Mouse (Mus musculus): ENCODE results near the gene Clcnkb.

- TF ChIP-seq CTCF (IDR thresholded peaks at IDR 0.05; ENCODE audit: borderline replicate concordance, insufficient read depth, low read depth, low read length) (no peak), POLR2A (IDR thresholded peaks at IDR 0.05; ENCODE audit: borderline replicate concordance, insufficient read depth, low read length) (no peak)
Observed at GRCm38 (mm10) chr4:141379674-141380073, 36.1 kb downstream of the Clcnkb start.

Data from cerebellum, adult 2 months (tissue).